Mouse (Mus musculus) small intestine, adult 2 months (tissue): ENCODE data around the gene Prkcg. TPM values are rescaled to one million over a fixed set of nuclear protein-coding genes. Genes with fewer than 3 reads are reported as not detected.
A peak's percentile ranks its signal among the peaks of the same experiment; 100 is the strongest.

Experiments used
- H3K27ac ChIP-seq: fragments of 200-500 bp; 2 replicates; pipeline ENCODE4 v1.5.1; 2012; ENCODE audit warnings: low read depth, low read length, control low read depth, inconsistent platforms; ENCODE audit not compliant: insufficient read depth
- H3K27me3 ChIP-seq: fragments of 200-500 bp; 2 replicates; pipeline ENCODE4 v1.6.1; 2012; ENCODE audit warnings: mild to moderate bottlenecking, moderate library complexity, low read length, inconsistent platforms; ENCODE audit not compliant: control insufficient read depth, insufficient read depth
- H3K36me3 ChIP-seq: fragments of 200-500 bp; 2 replicates; pipeline ENCODE4 v1.6.1; 2012; ENCODE audit warnings: mild to moderate bottlenecking, low read length, control low read depth, inconsistent platforms; ENCODE audit not compliant: control insufficient read depth, insufficient read depth
- H3K4me1 ChIP-seq: fragments of 200-500 bp; 2 replicates; pipeline ENCODE4 v1.6.1; 2012; ENCODE audit warnings: low read length, inconsistent platforms, mixed read lengths; ENCODE audit not compliant: control insufficient read depth, insufficient read depth, insufficient read length
- H3K4me3 ChIP-seq: fragments of 200-500 bp; 2 replicates; pipeline ENCODE4 v1.5.1; 2012; ENCODE audit warnings: low read depth, mild to moderate bottlenecking, control low read depth, inconsistent platforms, low read length, moderate library complexity
- CTCF ChIP-seq: fragments of 200-500 bp; IDR thresholded peaks from 2 replicates; pipeline ENCODE4 v1.5.1; 2012; ENCODE audit warnings: low read depth, mild to moderate bottlenecking, control low read depth, inconsistent platforms, low read length, moderate library complexity, mixed read lengths; ENCODE audit not compliant: insufficient replicate concordance, insufficient read length; ENCODE audit errors: extremely low read depth
- POLR2A ChIP-seq: fragments of 200-500 bp; IDR thresholded peaks from 2 replicates; pipeline ENCODE4 v1.6.1; 2012; ENCODE audit warnings: low read depth, mild to moderate bottlenecking, control low read depth, inconsistent platforms, low read length, moderate library complexity
- WGBS: fragments of 180-500 bp; shearing (Covaris S2); methylation state at CpG from one replicate; pipeline ENCODE4 v1.1.7; 2018; 5-methylcytosine and 5-hydroxymethylcytosine counted together
- polyA plus RNA-seq: library from polyadenylated mRNA; depleted of rRNA; stranded (reverse); fragments of >200 nt; gene quantifications from 2 replicates; pipeline ENCODE4 v1.2.3, GENCODE M21; 2012

The Prkcg gene
- polyA plus RNA-seq, 1 experiment = 1.0 TPM

DNA sequence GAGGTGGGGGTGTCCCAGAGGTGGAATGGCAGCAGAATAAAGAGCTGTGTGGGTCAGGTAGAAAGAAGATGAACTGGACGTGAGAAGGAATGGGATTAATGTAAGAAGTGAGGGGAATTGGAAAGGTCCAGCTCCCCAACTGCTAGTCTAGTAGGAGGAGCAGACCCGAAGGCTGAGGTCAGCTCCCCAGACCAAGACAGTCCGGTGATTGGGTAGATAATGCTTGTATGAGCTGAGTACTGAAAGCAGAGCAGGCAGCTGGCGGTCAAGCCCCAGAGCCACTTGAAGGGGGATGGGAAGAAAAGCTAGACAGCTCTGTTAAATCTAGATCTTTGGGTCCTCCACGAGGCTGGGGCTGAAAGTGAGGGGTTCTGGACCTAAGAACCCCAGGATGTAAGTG lies 44.6 kb downstream of the Prkcg start:
- no peak for TF ChIP-seq POLR2A
- TF ChIP-seq CTCF = no peak
- WGBS = 21% methylated on average over 5 of the region's 5 CpGs
- H3K36me3 ChIP-seq = no peaks in the 10 kb centered on the region
- H3K27ac ChIP-seq = no peak overlapping the region
- H3K27me3 ChIP-seq = peaks cover 28% of the 10 kb centered on the region
- H3K4me1 ChIP-seq = no peaks in the 10 kb centered on the region
- peak overlapping the region; percentile 54; the same call in 1 of the 2 replicates for H3K4me3 ChIP-seq

DNA sequence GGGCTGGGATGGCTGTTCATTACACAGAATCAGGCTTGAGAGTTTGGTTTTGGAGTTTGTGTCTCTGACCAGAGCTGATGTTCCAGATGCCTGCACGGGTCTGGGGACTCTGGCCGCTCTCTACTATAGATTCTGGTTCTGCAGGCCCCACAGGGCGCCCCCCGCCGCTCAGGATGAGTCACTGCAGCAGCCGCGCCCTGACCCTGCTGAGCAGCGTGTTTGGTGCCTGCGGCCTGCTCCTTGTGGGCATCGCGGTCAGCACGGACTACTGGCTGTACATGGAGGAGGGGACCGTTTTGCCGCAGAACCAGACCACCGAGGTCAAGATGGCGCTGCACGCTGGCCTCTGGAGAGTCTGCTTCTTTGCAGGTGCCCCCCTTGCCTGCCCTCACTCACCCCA lies 47.4 kb downstream of the Prkcg start:
- peaks cover 21% of the 10 kb centered on the region for H3K27me3 ChIP-seq
- no peaks in the 10 kb centered on the region for H3K4me1 ChIP-seq
- WGBS = 57% methylated on average over 17 of the region's 17 CpGs
- TF ChIP-seq POLR2A (no peak), CTCF (no peak)
- H3K4me3 ChIP-seq = no peak overlapping the region
- no peaks in the 10 kb centered on the region for H3K36me3 ChIP-seq
- no peak overlapping the region for H3K27ac ChIP-seq

DNA sequence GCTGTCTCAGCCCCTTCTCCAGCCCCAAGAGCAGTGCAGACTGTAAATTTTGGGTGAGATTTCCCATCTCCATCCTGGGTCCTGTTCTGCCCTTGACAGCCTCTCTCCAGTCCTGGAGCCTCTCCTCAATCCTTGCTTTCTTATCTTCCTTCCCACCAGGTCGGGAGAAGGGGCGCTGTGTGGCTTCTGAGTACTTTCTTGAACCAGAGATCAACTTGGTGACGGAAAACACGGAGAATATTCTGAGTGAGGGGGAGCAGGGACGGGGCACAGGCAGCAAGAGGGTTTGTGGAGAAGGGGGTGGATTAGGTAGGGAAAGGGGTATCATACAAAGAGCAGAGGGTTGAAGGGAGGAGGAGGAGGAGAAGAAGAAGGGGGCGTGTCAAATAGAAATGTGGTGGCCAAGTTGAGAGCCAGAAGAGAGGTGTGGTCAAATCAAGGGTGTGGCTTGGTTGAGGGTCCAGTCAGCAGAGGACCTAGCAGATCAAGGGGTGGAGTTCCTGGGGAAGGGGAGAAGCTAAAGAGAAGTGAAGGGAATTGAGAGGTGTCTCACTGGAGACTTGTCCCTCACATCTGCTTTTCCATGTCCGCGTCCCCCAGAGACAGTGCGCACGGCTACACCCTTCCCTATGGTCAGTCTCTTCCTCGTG lies 49.4 kb downstream of the Prkcg start:
- Histone ChIP-seq H3K4me1 (no peaks in the 10 kb centered on the region), H3K27ac (no peak overlapping the region), H3K27me3 (peaks cover 7% of the 10 kb centered on the region), H3K4me3 (no peak overlapping the region), H3K36me3 (no peaks in the 10 kb centered on the region)
- 60% methylated on average over 11 of the region's 11 CpGs for WGBS
- TF ChIP-seq POLR2A (no peak), CTCF (no peak)

DNA sequence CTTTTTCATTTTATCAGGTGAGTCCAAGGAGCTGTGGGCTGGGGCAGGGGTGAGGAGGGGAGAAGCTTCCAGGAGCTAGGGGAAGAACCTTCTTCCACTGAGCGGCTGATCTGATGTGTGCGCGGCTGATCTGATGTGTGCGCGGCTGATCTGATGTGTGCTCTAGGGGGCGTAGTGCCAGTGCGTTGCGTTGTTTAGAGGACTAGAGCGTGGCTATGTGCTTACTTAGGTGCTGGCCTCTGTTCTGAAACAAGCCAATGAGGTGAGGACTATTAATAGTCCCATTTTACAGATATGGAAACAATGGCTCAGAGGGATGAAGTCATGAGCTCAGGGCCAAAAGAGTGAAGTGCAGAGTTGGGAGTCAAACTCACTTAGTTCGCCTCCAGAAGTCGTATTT lies 50.0 kb downstream of the Prkcg start:
- Histone ChIP-seq H3K27ac (no peak overlapping the region), H3K4me1 (no peaks in the 10 kb centered on the region), H3K27me3 (0 out of 2 replicates have a peak, but pooled peaks cover 2% of the 10 kb centered on the region), H3K4me3 (no peak overlapping the region), H3K36me3 (no peaks in the 10 kb centered on the region)
- 75% methylated on average over 11 of the region's 11 CpGs for WGBS
- TF ChIP-seq POLR2A (no peak), CTCF (no peak)

DNA sequence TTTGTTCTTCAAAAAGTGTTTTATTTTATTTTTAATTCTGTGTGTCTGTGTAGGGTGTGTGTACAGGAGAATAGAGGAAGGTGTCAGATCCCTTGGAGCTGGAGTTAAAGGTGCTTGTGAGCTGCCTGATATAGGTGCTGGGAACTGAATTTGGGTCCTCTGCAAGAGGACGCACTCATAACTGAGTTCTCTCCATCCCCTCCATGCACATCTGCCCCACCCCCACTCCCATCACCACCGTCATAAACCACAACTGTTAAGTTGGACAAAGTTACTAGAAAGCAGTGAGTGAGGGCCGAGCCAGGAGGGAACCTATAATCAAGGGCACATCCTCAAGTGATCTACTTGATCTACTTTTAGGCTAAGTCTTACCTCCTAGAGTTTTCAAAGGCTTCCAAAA lies 54.9 kb downstream of the Prkcg start:
- WGBS = 90% methylated on average over 3 of the region's 3 CpGs
- Histone ChIP-seq H3K27me3 (0 out of 2 replicates have a peak, but pooled peaks cover 2% of the 10 kb centered on the region), H3K27ac (no peak overlapping the region), H3K36me3 (no peaks in the 10 kb centered on the region), H3K4me1 (no peaks in the 10 kb centered on the region), H3K4me3 (no peak overlapping the region)
- TF ChIP-seq CTCF = no peak
- TF ChIP-seq POLR2A = no peak

DNA sequence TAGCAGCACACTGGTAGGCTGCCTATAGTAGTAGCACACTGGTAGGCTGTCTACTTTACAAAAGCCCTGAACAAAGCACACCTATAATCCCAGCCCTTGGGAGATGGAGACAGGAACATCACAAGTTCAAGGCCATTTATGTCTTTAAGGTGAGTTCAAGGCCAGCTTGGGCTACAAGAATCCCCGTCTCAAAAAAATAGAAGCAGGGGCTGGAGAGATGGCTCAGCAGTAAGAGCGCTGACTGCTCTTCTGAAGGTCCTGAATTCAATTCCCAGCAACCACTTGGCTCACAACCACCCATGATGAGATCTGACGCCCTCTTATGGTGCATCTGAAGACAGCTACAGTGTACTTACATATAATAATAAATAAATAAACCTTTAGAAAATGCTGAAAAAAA lies 56.3 kb downstream of the Prkcg start:
- no peak overlapping the region for H3K27ac ChIP-seq
- 82% methylated on average over 3 of the region's 3 CpGs for whole genome bisulfite sequencing

DNA sequence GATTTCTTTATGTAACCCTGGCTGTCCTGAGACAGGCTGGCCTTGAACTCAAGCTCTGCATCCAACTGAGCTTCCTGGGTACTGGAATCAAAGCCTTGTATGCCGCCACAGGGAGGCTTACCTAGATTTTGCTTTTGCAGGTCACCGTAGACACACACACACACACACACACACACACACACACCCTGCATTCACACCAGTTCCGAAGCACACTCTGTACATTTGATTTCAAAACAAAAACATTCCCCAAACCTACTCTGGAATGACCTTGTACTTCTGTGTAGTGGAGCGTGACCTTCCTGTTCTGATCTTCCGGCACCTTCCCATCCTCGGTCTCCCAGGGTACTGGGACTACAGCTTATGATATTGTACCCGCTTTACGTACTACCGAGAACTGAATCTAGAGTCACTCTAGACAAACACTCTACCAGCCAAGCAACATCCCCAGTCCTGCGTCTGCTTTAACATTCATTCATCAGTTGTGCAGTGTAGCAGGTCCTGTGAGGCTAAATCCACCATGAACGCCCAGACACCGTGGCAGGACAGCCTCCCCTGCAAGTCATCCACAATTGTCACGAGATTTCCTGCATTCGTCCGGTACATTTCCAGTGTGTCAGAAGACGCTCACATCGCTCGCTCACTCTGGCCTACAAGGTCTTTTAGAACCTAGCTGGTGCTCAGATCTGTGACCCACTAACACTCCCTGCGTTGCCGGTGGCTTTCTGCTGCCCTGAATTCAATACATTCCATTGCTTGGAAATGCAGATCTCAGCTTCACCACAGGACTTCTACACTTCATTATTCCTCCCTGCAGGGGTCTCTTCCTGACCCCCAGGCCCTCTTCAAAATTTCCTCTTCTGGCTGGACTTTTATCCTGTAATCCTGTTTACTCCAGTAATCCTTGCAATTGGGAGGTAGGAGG lies 58.6 kb downstream of the Prkcg start:
- no peaks in the 10 kb centered on the region for H3K4me1 ChIP-seq
- no peak overlapping the region for H3K27ac ChIP-seq
- no peaks in the 10 kb centered on the region for H3K27me3 ChIP-seq
- H3K36me3 ChIP-seq = no peaks in the 10 kb centered on the region
- no peak overlapping the region for H3K4me3 ChIP-seq
- WGBS = 62% methylated on average over 20 of the region's 20 CpGs
- TF ChIP-seq POLR2A = no peak
- TF ChIP-seq CTCF = no peak

More for the DNA sequence above, 56.3 kb downstream of the Prkcg start:
- Histone ChIP-seq H3K4me1 (no peaks in the 10 kb centered on the region), H3K27me3 (no peaks in the 10 kb centered on the region), H3K36me3 (no peaks in the 10 kb centered on the region), H3K4me3 (no peak overlapping the region)
- TF ChIP-seq CTCF = no peak
- TF ChIP-seq POLR2A = no peak
